Mouse (Mus musculus): ENCODE measurements at regions not wholly inside any gene's neighbourhood (a gene's known extent, or its start where the extent isn't known, plus 50 kb on each side); places are given as distances from the start of the nearest gene placed in this dataset.

DNA sequence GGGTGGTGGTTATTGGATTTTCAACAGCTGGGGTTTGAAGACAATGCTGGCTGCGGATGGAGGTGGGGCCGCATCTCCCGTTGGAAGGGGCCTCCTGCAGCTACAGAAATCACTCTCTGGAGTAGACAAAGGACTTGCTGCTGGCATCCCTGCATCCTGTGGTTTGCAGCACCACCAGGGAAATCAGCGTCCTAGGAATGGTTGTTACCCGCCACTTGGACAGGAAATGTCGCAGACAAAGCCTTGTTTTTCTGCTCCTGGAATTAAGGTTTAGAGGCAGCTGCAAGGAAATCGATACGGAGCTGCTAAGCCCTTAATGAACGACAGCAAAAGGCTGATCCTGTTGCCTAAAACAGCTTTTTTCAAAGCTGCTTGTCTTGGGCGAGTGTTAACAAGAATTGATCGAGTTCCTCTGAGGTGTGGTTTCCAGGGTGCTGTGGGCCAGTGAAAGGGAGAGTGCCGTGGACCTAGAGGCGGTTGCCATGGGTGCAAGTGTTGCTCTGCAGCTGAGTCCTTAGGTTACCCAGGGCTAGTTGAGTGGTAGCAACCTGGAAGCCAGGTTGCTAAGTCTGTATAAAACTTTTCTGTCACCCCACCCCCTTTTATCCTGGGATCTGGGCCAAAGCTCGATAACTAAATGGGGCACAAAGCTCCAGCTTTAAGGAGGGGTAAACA is 230.6 kb upstream of the Chd6 start:
- no peak for ATAC-seq (ENCODE audit: extremely low read depth, insufficient number of reproducible peaks, low FRiP score, low TSS enrichment)
- Histone ChIP-seq H3K4me3 (no peak overlapping the region), H3K4me2 (no peak overlapping the region), H3K4me1 (peaks cover 18% of the 10 kb centered on the region), H3K9me3 (no peaks in the 10 kb centered on the region), H3K27ac (replicated peaks) (no peak overlapping the region), H3K9ac (no peak overlapping the region), H3K27me3 (replicated peaks) (peaks cover 32% of the 10 kb centered on the region), H3K36me3 (no peaks in the 10 kb centered on the region)
- 18% methylated on average over 14 of the region's 14 CpGs for WGBS

DNA sequence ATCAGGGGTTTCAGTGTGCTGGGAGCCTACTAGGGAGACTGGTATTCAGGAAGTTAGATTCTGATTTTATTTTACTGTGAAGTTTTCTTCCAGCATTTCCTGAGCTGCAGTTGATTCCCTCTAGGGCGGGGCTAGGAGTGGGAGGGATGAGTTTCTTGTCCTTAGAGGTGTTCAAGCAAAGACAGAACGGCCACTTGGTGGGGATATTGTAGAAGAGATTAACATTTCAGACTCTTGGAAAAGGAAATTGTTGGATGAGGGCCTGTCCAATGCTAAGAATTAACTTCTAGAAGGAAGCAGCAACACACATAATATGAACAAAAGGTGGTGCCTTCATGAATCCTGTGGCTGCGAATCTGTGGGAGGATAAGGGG is 230.1 kb upstream of the Chd6 start:
- Histone ChIP-seq H3K4me2 (no peak overlapping the region), H3K4me1 (peaks cover 18% of the 10 kb centered on the region), H3K9ac (no peak overlapping the region), H3K36me3 (no peaks in the 10 kb centered on the region), H3K9me3 (no peaks in the 10 kb centered on the region), H3K4me3 (no peak overlapping the region), H3K27ac (replicated peaks) (no peak overlapping the region), H3K27me3 (replicated peaks) (peaks cover 32% of the 10 kb centered on the region)
- WGBS: 16% methylated on average over 3 of the region's 3 CpGs
- no peak for ATAC-seq (ENCODE audit: extremely low read depth, insufficient number of reproducible peaks, low FRiP score, low TSS enrichment)

DNA sequence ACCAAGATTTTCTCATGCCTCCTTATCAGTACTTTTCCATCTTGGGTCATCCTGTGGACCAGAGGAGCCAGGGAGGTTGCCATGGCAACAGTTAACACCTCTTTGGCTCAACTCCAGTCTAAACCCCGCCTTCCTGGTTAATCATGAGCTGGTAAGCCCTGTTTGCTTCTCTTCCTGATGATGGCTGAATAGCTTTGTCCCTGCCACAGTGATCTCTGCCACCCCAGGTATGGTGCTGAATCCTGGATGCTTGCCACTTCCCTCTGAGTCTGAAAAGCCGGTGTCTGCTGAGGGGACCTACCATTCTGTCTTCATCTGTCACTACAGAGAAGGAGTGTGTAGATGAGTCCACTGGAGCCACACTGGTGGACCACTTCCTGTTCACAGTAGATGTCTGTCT is 223.8 kb upstream of the Chd6 start:
- no peaks in the 10 kb centered on the region for H3K36me3 ChIP-seq
- no peak overlapping the region for H3K4me3 ChIP-seq
- no peaks in the 10 kb centered on the region for H3K4me1 ChIP-seq
- WGBS: 35% methylated on average over 2 of the region's 2 CpGs
- no peak overlapping the region for H3K9ac ChIP-seq
- H3K27me3 ChIP-seq (replicated peaks): 0 out of 2 replicates have a peak, but pooled peaks cover 3% of the 10 kb centered on the region
- no peak overlapping the region for H3K27ac ChIP-seq (replicated peaks)
- no peak for ATAC-seq (ENCODE audit: extremely low read depth, insufficient number of reproducible peaks, low FRiP score, low TSS enrichment)
- H3K9me3 ChIP-seq: no peaks in the 10 kb centered on the region
- no peak overlapping the region for H3K4me2 ChIP-seq

DNA sequence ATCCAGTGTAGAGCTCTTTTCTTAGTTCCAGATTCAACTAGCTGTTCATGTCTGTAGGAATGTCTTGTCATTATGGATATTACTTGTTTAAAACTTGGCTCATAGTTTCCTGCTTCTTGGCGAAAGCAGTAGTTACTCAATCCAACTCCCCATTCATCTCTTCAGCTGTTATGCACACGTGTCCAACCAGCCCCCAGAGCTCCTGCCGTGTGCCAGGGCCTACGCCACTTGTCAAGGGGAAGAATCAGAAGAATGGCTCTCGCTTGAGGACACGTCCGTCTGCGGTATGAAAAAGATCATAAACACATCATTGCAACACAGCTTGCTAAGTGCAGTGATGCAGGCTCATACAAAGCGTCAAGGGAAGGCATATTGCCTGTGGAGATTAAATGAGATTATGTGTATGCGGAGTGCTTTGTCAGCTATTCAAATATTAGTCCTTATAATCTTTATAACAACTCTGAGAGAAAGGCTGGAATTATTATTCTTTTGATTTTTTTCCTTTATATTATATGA is 223.0 kb upstream of the Chd6 start:
- Histone ChIP-seq H3K27me3 (replicated peaks) (no peaks in the 10 kb centered on the region), H3K4me1 (no peaks in the 10 kb centered on the region), H3K9me3 (no peaks in the 10 kb centered on the region), H3K27ac (replicated peaks) (no peak overlapping the region), H3K36me3 (no peaks in the 10 kb centered on the region), H3K9ac (no peak overlapping the region), H3K4me3 (no peak overlapping the region), H3K4me2 (no peak overlapping the region)
- whole genome bisulfite sequencing: 80% methylated on average over 10 of the region's 10 CpGs
- ATAC-seq (ENCODE audit: extremely low read depth, insufficient number of reproducible peaks, low FRiP score, low TSS enrichment): no peak

DNA sequence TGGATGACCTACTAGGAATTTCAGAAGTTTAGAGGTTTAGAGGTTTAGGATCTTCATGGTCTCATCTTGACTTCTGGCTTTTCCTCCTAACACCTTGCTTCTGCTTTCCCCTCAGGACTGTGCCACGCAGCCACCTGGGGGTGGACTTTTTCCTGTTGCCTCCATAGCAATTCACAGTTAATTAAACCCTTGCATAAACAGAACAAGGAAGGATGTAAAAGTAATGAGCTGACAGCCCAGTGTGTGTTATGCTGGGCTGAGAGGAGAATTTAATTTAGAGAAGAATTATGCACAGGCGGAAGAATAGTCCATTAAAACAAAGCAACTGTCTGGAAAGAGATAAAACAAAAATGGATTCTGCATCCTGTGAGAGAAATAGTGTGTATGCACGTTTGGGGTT is 193.9 kb upstream of the Chd6 start:
- 67% methylated on average over 3 of the region's 3 CpGs for WGBS
- Histone ChIP-seq H3K4me3 (no peak overlapping the region), H3K9ac (no peak overlapping the region), H3K4me2 (no peak overlapping the region), H3K4me1 (no peaks in the 10 kb centered on the region), H3K27ac (replicated peaks) (no peak overlapping the region), H3K36me3 (no peaks in the 10 kb centered on the region), H3K27me3 (replicated peaks) (no peaks in the 10 kb centered on the region), H3K9me3 (no peaks in the 10 kb centered on the region)
- ATAC-seq (ENCODE audit: extremely low read depth, insufficient number of reproducible peaks, low FRiP score, low TSS enrichment): no peak

DNA sequence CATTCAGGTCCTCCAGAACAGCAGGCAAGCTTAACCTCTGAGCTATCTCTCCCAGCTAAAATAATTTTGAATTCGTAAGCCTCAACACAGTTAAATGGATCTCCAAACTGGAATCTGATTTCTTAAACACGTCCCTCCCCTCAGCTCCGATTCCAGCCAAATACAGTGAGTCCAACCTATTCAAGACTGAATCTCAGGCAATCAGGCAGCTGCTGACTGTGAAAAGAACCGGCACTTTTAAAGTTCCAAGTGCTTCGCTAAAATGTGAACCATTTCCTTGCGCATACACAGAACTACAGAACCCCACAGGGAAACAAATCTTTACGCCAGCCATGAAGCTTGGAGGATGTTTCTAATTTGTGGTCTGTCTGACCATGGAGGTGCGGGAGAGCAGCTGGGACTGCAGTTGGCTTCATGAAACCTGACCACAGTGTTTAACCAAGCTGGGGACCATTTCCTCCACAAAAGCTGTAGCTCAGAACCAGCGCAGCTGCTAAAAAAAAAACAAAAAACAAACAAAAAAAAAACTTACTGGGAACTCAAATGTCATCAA is 160.1 kb upstream of the Chd6 start:
- Histone ChIP-seq H3K9ac (no peak overlapping the region), H3K4me3 (no peak overlapping the region), H3K27ac (replicated peaks) (no peak overlapping the region), H3K9me3 (no peaks in the 10 kb centered on the region), H3K4me1 (no peaks in the 10 kb centered on the region), H3K4me2 (no peak overlapping the region), H3K27me3 (replicated peaks) (no peaks in the 10 kb centered on the region), H3K36me3 (no peaks in the 10 kb centered on the region)
- ATAC-seq (ENCODE audit: extremely low read depth, insufficient number of reproducible peaks, low FRiP score, low TSS enrichment): no peak
- WGBS: 67% methylated on average over 9 of the region's 9 CpGs

DNA sequence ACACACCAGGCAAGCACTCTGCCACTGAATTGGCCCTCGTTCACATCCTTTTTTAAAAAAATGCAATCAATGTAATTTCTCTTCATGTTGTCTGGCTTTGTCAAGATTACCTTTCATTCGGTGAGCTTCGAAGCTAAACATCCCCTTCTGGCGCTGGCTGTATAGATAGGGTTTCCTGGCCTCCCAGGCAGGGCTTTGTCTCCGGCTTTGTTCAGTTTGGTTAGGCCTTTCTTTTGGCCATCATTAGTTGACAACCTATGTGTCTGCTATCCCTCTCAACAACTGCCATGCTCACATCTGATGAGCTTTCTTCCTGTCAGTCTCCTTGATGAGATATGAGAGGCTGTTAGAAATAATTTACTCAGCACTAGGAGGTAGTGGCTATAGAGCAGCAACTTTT is 157.6 kb upstream of the Chd6 start:
- Histone ChIP-seq H3K36me3 (no peaks in the 10 kb centered on the region), H3K9me3 (no peaks in the 10 kb centered on the region), H3K27ac (replicated peaks) (no peak overlapping the region), H3K9ac (no peak overlapping the region), H3K4me3 (no peak overlapping the region), H3K4me1 (no peaks in the 10 kb centered on the region), H3K4me2 (no peak overlapping the region), H3K27me3 (replicated peaks) (no peaks in the 10 kb centered on the region)
- ATAC-seq (ENCODE audit: extremely low read depth, insufficient number of reproducible peaks, low FRiP score, low TSS enrichment): no peak
- WGBS: 49% methylated on average over 5 of the region's 5 CpGs

DNA sequence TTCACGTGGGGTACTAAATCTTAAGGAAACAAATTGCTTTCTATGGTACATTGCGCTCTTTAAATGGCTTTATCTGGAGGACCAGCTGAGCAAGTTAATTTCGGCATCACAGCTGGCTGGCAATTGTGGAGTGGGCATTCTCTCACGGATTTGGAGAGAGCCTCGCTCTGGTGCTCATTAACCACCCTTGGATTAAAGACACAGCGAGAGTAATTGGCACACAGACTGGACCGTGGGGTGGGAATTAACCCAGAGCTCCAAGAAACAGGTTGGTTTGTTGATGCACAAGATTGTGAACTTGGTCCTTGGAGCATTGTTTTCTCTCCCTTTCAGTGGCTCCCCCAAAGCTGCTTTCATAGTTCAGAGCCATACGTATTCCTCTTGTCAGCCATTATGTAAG is 156.3 kb upstream of the Chd6 start:
- Histone ChIP-seq H3K27me3 (replicated peaks) (no peaks in the 10 kb centered on the region), H3K4me2 (no peak overlapping the region), H3K4me3 (no peak overlapping the region), H3K36me3 (no peaks in the 10 kb centered on the region), H3K9ac (no peak overlapping the region), H3K4me1 (no peaks in the 10 kb centered on the region), H3K9me3 (no peaks in the 10 kb centered on the region), H3K27ac (replicated peaks) (no peak overlapping the region)
- ATAC-seq (ENCODE audit: extremely low read depth, insufficient number of reproducible peaks, low FRiP score, low TSS enrichment): no peak
- WGBS: 66% methylated on average over 8 of the region's 8 CpGs

DNA sequence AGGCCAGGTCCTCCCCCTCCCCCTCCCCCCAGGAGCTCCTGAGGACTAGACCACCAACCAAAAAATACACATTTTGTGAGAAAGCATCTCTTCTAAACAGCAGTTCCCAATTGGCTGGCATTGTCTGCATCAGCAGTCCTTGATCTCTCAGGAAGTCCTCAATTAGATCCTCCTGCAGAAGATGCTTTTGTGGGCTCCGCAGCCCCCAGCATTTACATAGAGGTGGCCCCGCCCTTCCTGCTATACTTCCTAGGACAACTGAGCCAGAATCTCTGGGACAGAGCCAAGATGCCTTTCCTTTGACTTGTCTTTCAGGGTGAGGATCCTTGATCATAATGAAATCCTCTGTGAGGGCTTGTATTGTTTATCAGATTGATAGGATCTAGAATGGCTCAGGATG is 143.9 kb upstream of the Chd6 start:
- WGBS: 74% methylated on average over 2 of the region's 2 CpGs
- no peak for ATAC-seq (ENCODE audit: extremely low read depth, insufficient number of reproducible peaks, low FRiP score, low TSS enrichment)

DNA sequence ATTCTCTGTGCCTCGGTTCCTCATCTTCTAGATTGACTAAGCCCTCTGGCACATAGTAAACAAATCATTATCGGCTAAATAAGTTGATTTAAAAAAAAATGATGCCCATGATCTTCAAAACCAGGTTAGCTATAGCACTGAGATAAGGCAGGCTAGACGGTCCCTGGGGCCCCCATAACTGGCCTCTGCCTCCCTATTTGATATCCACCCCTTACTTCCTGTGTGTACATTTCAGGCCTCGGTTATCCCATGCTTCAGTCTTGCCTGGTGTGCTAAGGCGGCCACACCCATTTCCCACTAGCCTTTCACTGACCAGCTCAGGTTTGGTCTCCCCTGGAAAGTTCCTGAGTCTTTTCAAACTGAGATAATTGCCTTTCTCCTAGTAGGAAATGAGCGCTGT is 132.8 kb upstream of the Chd6 start:
- Histone ChIP-seq H3K9me3 (peaks cover 4% of the 10 kb centered on the region; the same call in 1 of the 2 replicates), H3K4me3 (no peak overlapping the region), H3K27ac (replicated peaks) (no peak overlapping the region), H3K4me1 (no peaks in the 10 kb centered on the region), H3K9ac (no peak overlapping the region), H3K27me3 (replicated peaks) (no peaks in the 10 kb centered on the region), H3K4me2 (no peak overlapping the region), H3K36me3 (no peaks in the 10 kb centered on the region)
- ATAC-seq (ENCODE audit: extremely low read depth, insufficient number of reproducible peaks, low FRiP score, low TSS enrichment): no peak
- 63% methylated on average over 6 of the region's 6 CpGs for WGBS

More for the DNA sequence above, 143.9 kb upstream of the Chd6 start:
- no peaks in the 10 kb centered on the region for H3K9me3 ChIP-seq
- no peak overlapping the region for H3K4me3 ChIP-seq
- no peak overlapping the region for H3K4me2 ChIP-seq
- no peak overlapping the region for H3K27ac ChIP-seq (replicated peaks)
- no peaks in the 10 kb centered on the region for H3K27me3 ChIP-seq (replicated peaks)
- H3K9ac ChIP-seq: no peak overlapping the region
- H3K36me3 ChIP-seq: no peaks in the 10 kb centered on the region
- H3K4me1 ChIP-seq: no peaks in the 10 kb centered on the region

DNA sequence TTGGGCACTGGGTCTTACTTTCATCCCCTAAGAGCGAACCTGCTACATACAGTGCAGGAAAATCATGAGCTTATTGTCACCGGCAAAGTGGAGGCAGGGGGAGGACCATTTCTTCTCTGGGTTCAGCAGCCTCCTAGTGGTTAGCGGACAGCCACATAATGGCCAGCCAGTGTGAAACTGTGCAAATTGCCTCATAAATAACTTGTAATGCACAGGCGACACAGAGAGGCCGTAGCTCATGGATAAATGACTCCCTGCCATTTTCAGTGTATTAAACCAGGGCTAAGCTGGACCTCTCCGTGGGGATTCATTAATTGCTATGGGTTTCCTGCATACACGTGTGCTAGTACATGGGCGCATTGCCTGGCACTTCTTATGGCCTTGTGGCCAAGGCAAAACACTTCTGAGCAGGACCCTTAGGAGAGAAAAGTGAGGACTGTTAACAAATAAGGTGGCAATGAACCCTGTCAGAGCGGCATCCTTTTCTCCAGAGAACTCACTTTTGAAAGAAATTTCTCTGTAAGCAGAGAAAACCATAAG is 128.5 kb upstream of the Chd6 start:
- ATAC-seq (ENCODE audit: extremely low read depth, insufficient number of reproducible peaks, low FRiP score, low TSS enrichment): no peak
- Histone ChIP-seq H3K9ac (no peak overlapping the region), H3K36me3 (no peaks in the 10 kb centered on the region), H3K27ac (replicated peaks) (no peak overlapping the region), H3K9me3 (peaks cover 4% of the 10 kb centered on the region; the same call in 1 of the 2 replicates), H3K4me3 (no peak overlapping the region), H3K27me3 (replicated peaks) (no peaks in the 10 kb centered on the region), H3K4me2 (no peak overlapping the region), H3K4me1 (no peaks in the 10 kb centered on the region)
- 83% methylated on average over 9 of the region's 9 CpGs for WGBS
